Mouse (Mus musculus) brain, embryonic 14.5 days (tissue): Measurements from ENCODE around the gene Sccpdh.

Experiments used
- CTCF ChIP-seq: fragments of 200-500 bp; IDR thresholded peaks from 2 replicates; pipeline ENCODE4 v1.5.1; 2012; ENCODE audit warnings: inconsistent platforms, mild to moderate bottlenecking, moderate library complexity, borderline replicate concordance; ENCODE audit not compliant: insufficient read depth, insufficient read length; ENCODE audit errors: extremely low read depth
- POLR2A ChIP-seq: fragments of 200-500 bp; IDR thresholded peaks from 2 replicates; pipeline ENCODE4 v1.6.1; 2012; ENCODE audit warnings: mild to moderate bottlenecking, inconsistent platforms, borderline replicate concordance; ENCODE audit not compliant: poor library complexity, insufficient read depth, insufficient read length, severe bottlenecking; ENCODE audit errors: extremely low read depth

DNA sequence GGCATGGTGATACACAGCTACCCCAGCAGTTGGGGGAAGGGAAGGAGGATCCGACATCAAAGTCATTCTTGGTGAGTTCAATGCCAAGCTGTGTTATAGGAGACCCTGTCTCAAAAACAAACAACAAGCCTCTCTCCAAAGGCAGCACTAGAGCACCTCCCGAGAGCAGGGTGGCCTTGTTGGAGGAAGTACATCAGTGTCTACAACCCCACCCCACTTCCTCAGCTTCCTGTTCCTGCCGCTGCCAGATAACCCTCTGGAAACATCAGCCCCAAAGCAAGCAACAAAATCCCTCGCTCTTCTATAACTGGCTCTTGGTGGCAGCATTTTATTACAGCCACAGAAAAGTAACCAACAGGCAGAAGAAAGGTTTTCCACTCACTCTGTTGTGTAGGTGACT, 17.7 kb upstream of the Sccpdh start:
- TF ChIP-seq POLR2A (no peak), CTCF (no peak)
